Mouse (Mus musculus) neural tube, postnatal 0 days (tissue): ENCODE measurements around the gene Mid2. TPM values are rescaled to one million over a fixed set of nuclear protein-coding genes. Genes with fewer than 3 reads are reported as not detected.

Source experiments
- polyA plus RNA-seq: library from polyadenylated mRNA; unstranded; fragments of >200 nt; fragmentation: Nextera tagmentation; extraction: Ambion mirVana; gene quantifications from 2 replicates; pipeline ENCODE4 v1.2.1, GENCODE M21; 2015

Mid2 gene
- 5.2 and 6.7 TPM in 2 replicates for polyA plus RNA-seq

GRCm38 (mm10) chrX:140664479-140665241 is at the start of gene Mid2:
Gene Mid2 (plus strand): TSS chrX:140664599.

GRCm38 (mm10) chrX:140813312-140814006 is 149.1 kb downstream of the Mid2 start, which contains the start of gene Tex13b:
Gene Tex13b (minus strand): TSS chrX:140813433.

Other genes starting within 250 kb of the Mid2 start
- 78.8 and 86.3 TPM in 2 replicates for gene Prps1, start 208.0 kb upstream of the Mid2 start, polyA plus RNA-seq
- 124 and 129 TPM in 2 replicates for gene Tsc22d3, start 63.9 kb upstream of the Mid2 start, polyA plus RNA-seq
- gene Tex13b, start 148.8 kb downstream of the Mid2 start, polyA plus RNA-seq = not detected in 2 replicates
- gene Vsig1, start 243.0 kb downstream of the Mid2 start, polyA plus RNA-seq = 0.18 and 0.28 TPM in 2 replicates